Mouse (Mus musculus): ENCODE measurements at regions not wholly inside any gene's neighbourhood (a gene's known extent, or its start where the extent isn't known, plus 50 kb on each side); places are given as distances from the start of the nearest gene placed in this dataset.

DNA sequence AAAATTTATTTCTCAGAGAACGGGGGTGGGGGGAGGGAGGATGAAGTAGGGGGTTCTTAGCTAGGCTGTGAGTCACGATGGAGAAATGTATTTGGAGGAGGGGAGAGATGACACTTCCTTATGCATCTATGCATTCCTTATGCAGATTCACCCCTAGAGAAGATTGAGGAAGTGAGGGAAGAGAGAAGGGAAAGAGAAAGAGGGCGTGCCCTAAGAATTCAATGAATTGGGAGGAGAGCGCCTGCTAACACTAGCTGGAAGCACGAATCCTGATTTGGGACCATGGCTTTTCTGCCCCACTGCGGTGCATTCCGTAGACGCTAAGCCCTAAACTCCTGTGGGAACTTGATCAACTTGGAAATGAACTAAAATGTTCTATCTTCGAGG is 56.1 kb downstream of the Foxi3 start:
- DNase-seq (ENCODE audit: extremely low spot score in 1 of 2, low spot score in 1 of 2), result no peak

DNA sequence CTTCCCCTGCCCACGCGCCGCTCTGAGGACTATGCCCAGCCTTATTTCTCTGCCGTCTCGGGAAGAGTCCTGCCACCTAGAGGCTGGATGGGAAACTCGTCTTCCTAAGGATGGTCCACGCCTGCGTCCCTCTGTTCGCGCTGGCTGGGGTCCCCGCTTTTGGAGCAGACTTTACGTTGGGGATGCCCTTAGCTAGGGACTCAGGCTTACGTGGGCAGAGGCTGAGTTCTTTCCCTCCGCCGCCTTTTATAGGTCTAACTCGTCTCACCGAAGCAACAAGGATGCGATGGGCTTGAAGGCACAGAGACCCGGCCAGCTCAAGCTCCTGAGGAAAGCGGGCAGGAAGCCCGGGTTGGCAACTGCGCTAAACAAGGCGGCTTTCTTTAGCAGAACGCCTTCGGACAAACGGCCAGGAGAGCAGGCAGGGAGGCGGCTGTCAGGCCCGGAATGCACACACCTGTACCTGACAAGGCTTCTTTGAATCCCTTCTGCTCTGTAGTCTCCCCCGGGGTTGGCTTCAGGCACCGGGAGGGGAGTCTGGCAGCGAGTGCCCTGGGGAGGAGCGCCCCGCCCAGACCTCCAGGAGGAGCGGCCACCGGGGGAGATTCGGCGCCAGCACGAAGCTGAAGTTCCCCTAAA is 56.6 kb downstream of the Foxi3 start:
- DNase-seq (ENCODE audit: extremely low spot score in 1 of 2, low spot score in 1 of 2), result peak; percentile 33 to 43

DNA sequence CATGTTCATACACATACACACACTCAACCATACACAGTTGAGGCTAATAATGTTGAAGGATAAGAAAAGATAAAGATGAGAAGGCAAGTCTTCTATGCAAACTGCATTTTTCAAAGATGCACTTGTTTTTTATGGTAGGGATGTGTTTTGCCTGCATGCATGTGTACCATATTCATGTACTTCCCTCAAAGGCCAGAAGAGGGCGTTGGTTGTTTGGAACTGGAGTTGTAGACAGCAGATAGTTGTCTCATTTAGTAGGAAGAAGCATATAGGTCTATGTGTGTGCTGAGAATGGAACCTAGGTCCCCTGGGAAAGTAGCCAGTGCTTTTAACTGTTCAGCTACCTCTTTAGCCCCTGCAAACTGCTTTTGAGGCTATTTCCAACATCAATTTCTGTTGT is 60.1 kb downstream of the Foxi3 start:
- no peak for DNase-seq (ENCODE audit: extremely low spot score in 1 of 2, low spot score in 1 of 2)

DNA sequence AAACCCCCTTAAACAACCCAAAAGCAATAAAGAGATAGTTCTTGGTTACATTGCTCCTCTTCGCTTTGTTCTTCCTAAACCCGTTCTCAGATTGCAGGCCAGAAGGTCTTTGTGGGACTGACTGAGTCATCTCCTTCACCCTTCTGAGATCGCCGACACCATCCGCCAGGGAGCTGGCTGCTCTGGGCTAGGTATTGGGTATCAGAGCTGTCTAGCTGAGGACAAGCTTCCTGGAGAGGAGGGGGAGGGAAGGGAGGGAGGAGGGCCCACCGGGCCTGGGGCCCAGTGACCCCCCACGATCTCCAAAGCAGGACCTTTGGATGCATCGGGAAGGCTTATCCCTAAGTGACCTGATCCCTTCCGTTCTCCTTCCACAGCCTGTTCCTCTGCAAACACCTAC is 65.0 kb downstream of the Foxi3 start:
- no peak for DNase-seq (ENCODE audit: extremely low spot score in 1 of 2, low spot score in 1 of 2)

DNA sequence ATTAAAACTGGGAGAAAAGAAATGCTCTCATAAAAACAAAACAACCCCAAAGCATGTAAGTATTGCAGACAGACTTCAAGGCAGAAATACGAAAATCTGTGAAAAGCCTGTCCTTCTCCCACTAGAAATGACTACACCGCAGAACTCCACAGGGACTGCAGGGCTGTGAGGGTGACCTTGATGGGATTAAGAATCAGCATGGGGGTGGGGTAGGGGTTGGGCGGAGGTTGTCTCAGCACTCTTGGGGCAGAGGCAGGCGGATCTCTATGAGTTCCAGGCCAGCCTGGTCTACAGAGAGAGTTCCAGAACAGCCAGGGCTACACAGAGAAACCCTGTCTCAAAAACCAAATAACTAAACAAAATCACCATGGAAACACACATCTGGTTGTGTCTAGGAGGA is 69.1 kb downstream of the Foxi3 start:
- DNase-seq (ENCODE audit: extremely low spot score in 1 of 2, low spot score in 1 of 2), result no peak

DNA sequence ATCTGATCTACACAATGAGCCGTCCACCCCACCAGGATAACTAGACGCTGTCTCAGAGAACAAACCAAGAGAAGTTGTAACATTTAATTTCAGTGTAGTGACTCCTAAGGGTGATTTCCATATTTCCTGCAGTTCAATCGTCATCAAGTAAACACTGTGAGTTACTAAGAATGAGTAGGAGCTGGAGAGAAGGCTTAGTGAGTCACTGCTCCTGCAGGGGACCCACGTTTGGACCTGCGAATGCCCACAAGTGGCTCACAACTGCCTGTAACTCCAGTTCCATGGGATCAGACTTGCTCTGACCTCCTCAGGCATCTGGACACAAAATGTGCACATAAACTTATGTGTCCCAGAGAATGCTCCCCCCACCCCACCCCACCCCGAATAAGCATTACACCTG is 73.3 kb downstream of the Foxi3 start:
- DNase-seq (ENCODE audit: extremely low spot score in 1 of 2, low spot score in 1 of 2), result no peak

DNA sequence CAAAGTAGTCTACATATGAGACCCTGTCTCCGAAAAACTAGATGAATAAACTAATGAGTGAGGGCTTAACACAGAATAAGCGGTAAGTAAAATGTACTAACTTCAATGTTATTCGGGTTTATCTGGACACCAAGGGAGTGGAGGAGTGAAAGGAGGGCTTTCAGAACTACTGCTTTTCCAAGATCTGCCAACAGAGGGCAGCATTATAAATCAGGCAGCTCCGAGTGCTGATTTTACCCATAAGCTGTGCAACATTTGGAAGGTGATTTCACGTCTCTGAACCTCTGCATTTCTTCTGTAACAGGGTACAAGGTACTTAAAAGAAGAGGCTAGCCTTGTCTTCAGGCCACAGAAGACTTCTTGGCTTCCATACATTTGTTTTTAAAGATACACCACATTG is 74.2 kb downstream of the Foxi3 start:
- DNase-seq (ENCODE audit: extremely low spot score in 1 of 2, low spot score in 1 of 2), result peak in 1 of 2 experiments; percentile 58

DNA sequence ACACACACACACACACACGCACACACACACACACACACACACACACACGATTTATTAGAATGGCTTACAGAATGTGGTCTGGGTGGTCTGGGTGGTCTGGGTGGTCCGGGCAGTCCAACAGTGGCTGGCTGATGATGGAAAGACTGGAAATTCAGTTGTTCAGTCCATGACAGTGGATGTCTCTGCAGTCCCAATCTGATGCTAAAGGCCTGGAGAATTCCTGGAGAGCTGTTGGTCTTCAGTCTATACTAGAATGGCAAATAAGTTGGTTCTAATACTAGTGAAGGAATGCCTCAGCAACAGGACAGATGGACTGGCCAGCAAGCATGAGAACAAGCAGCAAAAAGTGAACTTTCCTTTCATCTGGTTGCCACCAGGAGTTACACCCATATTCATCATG is 87.9 kb downstream of the Foxi3 start:
- DNase-seq (ENCODE audit: extremely low spot score in 1 of 2, low spot score in 1 of 2), result no peak

DNA sequence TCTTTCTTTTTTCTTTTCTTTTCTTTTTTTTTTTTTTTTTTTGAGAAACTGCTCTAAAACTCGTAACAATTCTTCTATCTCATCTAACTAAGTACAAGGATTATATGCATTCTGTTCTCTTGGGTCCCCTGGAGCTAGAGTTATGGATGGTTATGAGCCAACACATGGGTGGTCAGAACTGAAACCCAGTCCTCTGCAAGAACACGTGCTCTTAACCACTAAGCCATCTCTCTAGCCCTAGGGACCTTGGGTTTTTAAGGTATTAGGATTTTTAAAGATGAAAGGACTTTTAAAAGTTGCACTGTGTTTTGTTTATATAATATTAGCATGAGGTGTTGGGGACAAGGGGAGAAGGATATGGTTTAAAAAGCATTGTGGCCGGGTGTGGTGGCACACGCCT is 88.9 kb downstream of the Foxi3 start:
- no peak for DNase-seq (ENCODE audit: extremely low spot score in 1 of 2, low spot score in 1 of 2)

DNA sequence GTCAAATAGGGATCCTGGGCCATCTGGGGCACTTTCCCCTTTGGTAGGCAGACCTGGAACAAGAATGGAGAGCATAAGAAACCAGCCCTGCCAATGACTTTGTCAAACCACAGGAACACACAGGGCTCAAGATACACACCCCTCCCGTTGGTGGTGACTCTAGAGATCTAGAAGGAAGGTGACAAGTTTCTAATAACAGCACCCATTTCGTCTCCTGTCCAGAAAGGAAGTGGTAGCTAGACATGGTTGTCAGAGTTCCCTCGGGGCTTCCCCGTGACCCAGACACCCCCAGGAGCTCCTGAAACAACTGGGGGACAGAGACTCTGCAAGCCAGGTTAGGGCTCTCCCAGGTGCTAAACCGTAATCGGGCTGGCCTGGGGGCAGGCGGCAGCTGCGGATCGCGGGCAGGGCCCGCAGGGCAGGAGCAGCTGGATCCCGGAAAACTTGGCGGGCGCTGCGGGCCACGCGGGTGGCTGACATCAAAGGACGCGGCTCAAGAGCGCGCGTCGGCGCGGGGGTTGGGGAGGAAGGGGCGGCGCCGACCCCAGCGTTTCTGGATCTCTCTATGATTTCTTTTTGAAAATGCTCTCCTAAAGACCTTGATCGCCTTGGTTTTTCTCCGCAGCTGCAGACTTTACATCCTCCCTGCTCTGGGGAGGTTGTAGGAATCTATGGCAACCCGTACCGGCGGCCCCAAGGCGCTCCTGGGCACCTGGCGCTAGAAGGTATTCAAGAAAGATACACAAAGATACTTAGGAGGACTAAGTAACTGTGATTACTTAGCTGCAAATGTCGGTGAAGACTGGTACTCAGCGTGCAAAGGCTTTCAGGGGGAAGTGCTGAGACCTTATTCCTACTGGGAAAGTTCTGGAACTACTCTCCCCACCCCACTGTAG is 92.1 kb downstream of the Foxi3 start:
- DNase-seq (ENCODE audit: extremely low spot score in 1 of 2, low spot score in 1 of 2), result no peak

DNA sequence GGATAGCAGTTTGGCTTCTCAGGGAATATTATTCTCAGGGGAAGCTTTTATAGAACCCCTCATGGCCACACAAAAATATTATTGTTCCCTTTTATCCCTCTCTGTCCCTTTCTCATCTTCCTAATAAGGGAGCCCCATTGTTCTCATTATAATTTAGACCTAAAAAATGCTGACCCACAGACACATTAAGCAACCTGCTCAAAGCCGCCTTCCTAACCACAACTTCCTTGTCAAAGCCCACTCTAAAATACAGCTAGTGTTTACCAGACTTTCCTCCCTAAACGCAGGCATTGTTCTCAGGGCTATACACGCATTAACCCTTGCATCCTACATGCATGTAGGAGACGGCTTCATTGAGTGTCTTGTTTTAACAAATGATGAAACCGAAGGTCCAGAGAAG is 93.9 kb downstream of the Foxi3 start:
- no peak for DNase-seq (ENCODE audit: extremely low spot score in 1 of 2, low spot score in 1 of 2)

DNA sequence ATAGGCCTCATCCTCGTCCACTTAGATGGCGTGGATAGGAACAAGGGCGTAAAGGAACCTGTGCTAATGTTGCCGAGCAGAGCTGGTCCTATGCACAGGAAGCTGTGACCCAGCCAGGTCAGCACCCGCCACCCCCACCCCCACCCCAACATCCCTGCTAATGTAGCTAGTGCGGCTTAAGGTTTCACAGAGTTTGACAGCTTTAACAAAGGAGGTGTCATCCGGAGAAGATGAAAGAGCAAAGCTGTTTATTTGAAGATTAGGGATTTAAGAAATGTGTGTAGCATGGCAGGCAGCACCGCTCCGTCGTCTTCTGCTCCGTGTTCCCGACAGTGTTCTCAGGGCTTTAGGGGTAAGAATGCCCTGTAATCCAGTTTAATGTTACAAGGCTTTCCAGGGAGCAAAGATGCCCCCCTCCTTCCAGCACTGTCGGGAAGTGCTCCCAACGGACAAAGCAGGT is 93.5 kb downstream of the Thnsl2 start:
- DNase-seq (ENCODE audit: extremely low spot score in 1 of 2, low spot score in 1 of 2), result no peak

DNA sequence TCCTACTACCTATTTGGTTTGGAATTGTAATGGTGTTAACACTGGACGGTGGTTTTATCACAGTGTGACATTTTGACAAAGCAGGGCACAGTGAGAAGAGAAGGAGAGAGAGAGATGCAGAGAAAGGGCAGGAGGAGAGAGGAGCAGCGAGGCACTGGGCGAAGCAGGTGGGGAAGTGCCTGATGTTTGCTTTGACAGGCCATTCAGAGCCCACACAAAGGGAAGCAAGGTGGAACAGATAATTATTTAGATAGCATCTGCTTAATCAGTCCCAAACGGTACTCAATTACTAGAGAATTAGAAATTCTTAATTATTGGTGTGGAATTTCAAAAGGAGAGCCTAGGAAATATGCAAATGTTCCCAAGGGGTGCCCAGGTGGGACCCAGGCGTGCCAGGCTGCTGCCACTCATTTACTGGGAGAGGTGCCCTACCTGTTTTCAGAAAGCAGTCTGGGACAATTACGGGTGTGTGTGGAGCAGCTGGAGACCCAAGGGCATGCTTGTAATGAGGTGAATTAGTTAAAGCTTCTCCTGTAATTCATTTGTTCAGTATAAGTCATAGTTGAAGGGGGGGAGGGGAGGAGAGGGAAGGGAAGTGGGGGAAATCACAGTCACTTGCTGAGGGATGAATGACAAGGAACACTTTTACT is 86.9 kb downstream of the Thnsl2 start:
- DNase-seq (ENCODE audit: extremely low spot score in 1 of 2, low spot score in 1 of 2), result no peak

DNA sequence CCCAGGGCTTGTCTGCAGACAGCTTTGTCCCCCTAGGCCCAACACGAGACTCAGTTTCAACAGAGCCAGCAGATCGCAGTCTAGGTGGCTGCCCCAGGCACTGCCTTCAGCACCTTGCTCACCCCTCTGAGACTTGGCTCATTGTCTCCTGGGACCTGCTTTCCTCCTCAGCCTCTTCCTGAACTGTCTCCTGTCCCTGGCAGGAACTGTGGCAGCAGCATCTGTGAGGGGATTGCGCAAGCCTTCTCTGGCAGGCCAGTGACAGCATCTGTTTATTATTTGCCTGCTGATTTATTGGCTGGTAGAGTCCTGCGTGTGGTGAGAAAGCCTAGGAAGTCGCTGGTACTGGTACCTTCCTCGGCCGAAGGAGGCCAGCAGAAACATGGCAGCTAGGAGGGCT is 84.1 kb downstream of the Thnsl2 start:
- DNase-seq (ENCODE audit: extremely low spot score in 1 of 2, low spot score in 1 of 2), result no peak

DNA sequence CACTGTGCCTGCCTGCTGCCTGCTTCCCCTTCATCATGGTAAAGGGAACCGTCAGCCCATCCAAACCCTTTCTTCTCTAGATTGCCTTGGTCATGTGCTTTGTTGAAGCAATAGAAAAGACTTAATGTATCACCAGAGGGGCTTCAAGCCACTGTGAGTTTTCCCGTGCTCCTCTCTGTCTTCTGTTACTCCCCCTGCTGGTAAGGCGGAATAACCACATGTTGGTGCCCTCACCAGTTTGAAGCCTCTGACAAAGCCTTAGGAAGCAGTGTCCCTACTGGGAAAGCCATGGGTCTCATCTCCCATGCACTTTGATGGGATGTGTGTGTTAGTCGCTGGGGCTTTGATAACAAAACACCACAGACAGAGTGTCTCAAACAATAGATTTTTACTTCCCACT is 81.3 kb downstream of the Thnsl2 start:
- no peak for DNase-seq (ENCODE audit: extremely low spot score in 1 of 2, low spot score in 1 of 2)

DNA sequence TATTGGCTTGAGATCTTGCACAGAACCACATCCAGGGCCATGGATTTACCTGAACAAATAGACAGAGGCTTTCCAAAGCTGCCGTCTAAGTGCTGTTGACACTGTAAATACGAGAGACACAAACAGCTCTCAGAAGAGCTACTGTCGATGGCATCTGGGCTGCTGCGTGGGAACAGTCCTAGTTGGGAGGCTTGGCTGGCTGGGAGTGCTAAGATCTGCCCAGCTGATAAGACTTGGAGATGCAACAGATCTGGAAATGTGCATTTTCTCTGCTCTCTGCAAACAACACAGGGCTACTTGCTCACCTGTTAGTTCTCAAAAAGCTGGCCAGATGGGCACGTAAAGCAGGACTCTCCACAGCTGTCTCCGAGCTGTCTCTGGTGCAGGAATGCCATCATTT is 78.8 kb downstream of the Thnsl2 start:
- DNase-seq (ENCODE audit: extremely low spot score in 1 of 2, low spot score in 1 of 2), result no peak

DNA sequence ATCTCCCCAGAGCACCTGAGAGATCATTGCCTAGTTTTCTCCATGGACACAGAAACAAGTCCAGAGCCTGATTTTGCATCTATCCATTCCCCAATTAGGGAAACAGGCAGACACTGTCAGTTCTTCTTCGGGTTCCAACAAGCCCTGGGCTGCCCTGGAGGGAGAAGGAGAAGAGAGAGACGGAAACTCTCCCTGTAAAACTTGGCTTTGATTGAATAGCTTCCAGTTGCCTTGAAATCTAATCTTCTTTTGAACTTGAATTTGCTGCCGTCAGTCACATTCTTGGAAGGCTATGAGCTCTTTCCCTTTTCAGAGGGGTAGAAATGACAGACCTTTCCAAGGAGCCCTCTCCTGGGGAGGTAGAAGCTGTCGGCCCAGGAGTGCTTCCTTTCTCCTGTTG is 75.0 kb downstream of the Thnsl2 start:
- DNase-seq (ENCODE audit: extremely low spot score in 1 of 2, low spot score in 1 of 2), result no peak

DNA sequence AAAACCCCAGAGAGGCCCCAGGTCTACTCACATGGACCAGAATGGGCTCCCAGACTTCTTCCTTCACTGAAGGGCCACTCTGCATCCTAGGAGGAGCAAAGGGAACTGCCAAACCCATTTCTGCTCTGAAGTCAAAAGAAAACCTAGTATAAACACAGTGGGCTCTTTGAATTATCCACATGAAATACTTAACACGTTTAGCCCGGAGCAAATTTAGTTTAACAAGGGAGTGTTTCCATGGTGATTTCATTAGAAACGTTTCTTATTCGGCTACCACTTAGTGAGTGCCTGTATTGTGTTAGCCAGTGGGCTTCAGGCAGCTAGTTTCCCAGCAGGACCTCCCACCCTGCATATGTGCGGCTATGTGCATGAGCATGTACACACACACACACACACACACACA is 69.4 kb downstream of the Thnsl2 start:
- no peak for DNase-seq (ENCODE audit: extremely low spot score in 1 of 2, low spot score in 1 of 2)
